Mouse (Mus musculus): ENCODE measurements around the gene Kpna7. TPM values are rescaled to one million over a fixed set of nuclear protein-coding genes. Genes with fewer than 3 reads are reported as not detected.
"Not testable (repeated sequence)": the region's sequence is repeated elsewhere in the genome, so short reads cannot be mapped to it uniquely, and the experiment has no call there.

Kpna7 gene
- polyA plus RNA-seq, 1 experiment from 2014 or later, result not detected

DNA sequence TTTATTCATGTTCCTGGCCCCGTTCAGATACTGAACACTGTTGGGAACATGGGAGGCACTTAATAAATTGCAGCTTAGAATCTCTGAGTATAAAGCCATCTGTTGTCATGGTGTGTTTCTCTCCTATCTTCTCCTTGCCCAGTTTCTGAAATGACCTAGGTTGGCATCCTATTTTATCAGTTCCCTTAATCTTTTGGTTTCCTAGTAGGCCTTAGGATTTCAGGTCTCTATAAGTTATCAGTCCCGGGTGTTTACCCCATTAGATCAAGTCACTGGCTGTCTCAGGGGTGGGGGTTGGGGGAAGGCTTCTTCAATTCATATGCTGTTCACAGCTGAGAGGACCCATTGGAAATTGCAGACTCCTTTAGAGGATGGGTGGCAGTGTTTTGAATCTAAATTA lies 992 bp upstream of the Kpna7 start:
- H3K9me3 ChIP-seq (ENCODE audit: low read length), result no peaks in the 10 kb centered on the region
- peaks cover 8% of the 10 kb centered on the region for H3K4me1 ChIP-seq (ENCODE audit: insufficient read depth, low read length)
- H3K4me3 ChIP-seq (ENCODE audit: low read length), result peak overlapping the region; percentile 94
- 62% methylated on average over 2 of the region's 2 CpGs for WGBS
- no peak overlapping the region for H3K27ac ChIP-seq (ENCODE audit: low read length)
- no peaks in the 10 kb centered on the region for H3K27me3 ChIP-seq (ENCODE audit: insufficient read depth, low read length)
- ATAC-seq (ENCODE audit: low FRiP score, low TSS enrichment), result no peak
- peak overlapping the region; percentile 88 for H3K4me2 ChIP-seq (replicated peaks; ENCODE audit: low read depth, low read length)
- H3K36me3 ChIP-seq (ENCODE audit: insufficient read depth, low read length), result no peaks in the 10 kb centered on the region
- H3K9ac ChIP-seq (replicated peaks; ENCODE audit: low read length), result peak overlapping the region; percentile 95

DNA sequence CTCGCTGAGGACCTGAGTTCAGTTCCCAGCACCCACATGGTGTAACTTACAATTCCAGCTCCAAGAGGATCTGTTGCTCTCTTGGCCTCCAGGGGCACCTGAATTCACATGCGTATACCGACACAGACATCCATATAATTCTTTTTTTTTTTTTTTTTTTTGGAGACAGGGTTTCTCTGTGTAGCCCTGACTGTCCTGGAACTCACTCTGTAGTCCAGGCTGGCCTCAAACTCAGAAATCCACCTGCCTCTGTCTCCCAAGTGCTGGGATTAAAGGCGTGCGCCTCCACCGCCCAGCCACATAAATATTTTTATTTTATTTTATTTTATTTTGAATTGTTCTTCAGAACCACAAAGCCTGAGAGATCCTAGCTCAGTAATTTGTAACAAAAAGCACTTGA lies 629 bp downstream of the Kpna7 start:
- not testable (repeated sequence) for H3K27me3 ChIP-seq (ENCODE audit: insufficient read depth, low read length); ATAC-seq (ENCODE audit: low FRiP score, low TSS enrichment); H3K9me3 ChIP-seq (ENCODE audit: low read length); H3K4me1 ChIP-seq (ENCODE audit: insufficient read depth, low read length); H3K36me3 ChIP-seq (ENCODE audit: insufficient read depth, low read length)
- peak overlapping the region; percentile 88 for H3K4me2 ChIP-seq (replicated peaks; ENCODE audit: low read depth, low read length)
- 43% methylated on average over 6 of the region's 6 CpGs for WGBS
- peak overlapping the region; percentile 94 for H3K4me3 ChIP-seq (ENCODE audit: low read length)
- H3K27ac ChIP-seq (ENCODE audit: low read length), result peak overlapping the region; percentile 77; the same call in 1 of the 2 replicates
- peak overlapping the region; percentile 95 for H3K9ac ChIP-seq (replicated peaks; ENCODE audit: low read length)

DNA sequence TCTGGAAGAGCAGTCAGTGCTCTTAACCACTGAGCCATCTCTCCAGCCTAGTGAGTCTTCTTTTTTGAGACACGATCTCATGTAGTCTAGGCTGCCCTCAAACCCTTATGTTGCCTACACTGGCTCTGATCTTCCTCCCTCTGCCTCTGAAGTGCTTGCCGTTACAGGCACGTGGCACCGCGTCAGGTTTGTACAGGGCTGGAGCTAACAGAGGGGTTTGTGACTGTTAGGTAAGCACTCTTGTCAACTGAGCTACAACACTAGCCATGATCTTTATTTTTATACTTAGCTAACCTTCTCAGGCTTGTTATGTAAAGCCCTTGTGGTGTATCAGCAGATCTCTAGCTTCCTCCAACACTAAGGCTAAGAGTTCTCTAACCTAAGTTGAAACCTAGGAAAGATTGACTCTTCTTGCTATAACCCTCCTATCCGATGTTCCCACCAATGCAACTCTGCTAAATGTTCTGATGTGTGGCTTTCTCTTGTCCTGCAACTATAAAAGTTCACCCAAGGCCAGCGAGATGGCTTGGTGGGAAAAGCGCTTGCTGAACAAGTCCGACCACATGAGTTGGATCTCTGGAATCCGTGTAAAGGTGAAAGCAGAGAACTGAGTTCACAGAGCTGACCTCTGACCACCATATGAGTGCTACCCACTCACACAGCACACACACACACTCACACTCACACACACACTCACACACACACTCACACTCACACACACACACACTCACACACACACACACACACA lies 1.8 kb downstream of the Kpna7 start:
- Histone ChIP-seq H3K27me3 (ENCODE audit: insufficient read depth, low read length) (no peaks in the 10 kb centered on the region), H3K36me3 (ENCODE audit: insufficient read depth, low read length) (no peaks in the 10 kb centered on the region), H3K9ac (replicated peaks; ENCODE audit: low read length) (no peak overlapping the region), H3K27ac (ENCODE audit: low read length) (no peak overlapping the region), H3K4me3 (ENCODE audit: low read length) (no peak overlapping the region), H3K4me1 (ENCODE audit: insufficient read depth, low read length) (peaks cover 8% of the 10 kb centered on the region), H3K4me2 (replicated peaks; ENCODE audit: low read depth, low read length) (no peak overlapping the region), H3K9me3 (ENCODE audit: low read length) (no peaks in the 10 kb centered on the region)
- whole genome bisulfite sequencing, result 82% methylated on average over 10 of the region's 10 CpGs
- no peak for ATAC-seq (ENCODE audit: low FRiP score, low TSS enrichment)

DNA sequence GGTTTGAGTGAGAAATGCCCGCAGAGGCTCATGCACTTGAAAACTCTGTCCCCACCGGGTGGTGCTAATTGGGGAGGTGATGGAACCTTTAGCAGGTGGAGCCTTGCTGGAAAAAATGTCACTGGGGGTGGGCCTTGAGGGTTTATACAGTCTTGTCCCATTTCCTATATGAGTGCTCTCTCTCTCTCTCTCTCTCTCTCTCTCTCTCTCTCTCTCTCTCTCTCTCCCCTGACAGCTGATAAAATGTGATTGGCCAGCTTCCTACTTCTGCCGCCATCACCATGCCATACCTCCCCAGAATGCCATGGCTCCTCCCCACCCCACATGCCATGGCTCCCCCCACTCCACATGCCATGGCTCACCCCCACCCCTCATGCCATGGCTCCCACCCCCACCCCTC lies 8.7 kb downstream of the Kpna7 start:
- Histone ChIP-seq H3K27me3 (ENCODE audit: insufficient read depth, low read length) (no peaks in the 10 kb centered on the region), H3K27ac (ENCODE audit: low read length) (no peak overlapping the region), H3K9ac (replicated peaks; ENCODE audit: low read length) (no peak overlapping the region), H3K36me3 (ENCODE audit: insufficient read depth, low read length) (no peaks in the 10 kb centered on the region), H3K4me2 (replicated peaks; ENCODE audit: low read depth, low read length) (no peak overlapping the region), H3K9me3 (ENCODE audit: low read length) (no peaks in the 10 kb centered on the region), H3K4me3 (ENCODE audit: low read length) (no peak overlapping the region), H3K4me1 (ENCODE audit: insufficient read depth, low read length) (0 out of 2 replicates have a peak, but pooled peaks cover 3% of the 10 kb centered on the region)
- no peak for ATAC-seq (ENCODE audit: low FRiP score, low TSS enrichment)
- 54% methylated on average over 3 of the region's 3 CpGs for WGBS

DNA sequence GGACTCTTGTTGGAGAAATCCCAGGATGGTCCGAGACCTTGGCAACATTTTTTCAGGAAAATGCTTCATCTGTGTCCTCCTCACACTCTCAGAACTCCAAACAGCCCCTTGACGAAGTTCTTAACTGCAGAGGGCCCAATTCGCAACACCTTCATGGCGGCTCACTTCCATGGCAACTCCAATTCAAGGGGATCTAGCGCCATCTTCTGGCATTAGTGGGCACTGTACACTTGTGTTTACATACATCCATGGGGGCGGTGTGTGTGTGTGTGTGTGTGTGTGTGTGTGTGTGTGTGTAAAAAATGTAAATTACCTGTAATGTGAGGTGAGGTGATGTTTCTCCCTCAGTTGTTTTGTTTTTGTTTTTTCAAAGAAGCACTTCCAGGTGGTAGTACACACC lies 12.5 kb downstream of the Kpna7 start:
- H3K4me1 ChIP-seq (ENCODE audit: insufficient read depth, low read length), result 0 out of 2 replicates have a peak, but pooled peaks cover 3% of the 10 kb centered on the region
- H3K27me3 ChIP-seq (ENCODE audit: insufficient read depth, low read length), result no peaks in the 10 kb centered on the region
- H3K36me3 ChIP-seq (ENCODE audit: insufficient read depth, low read length), result no peaks in the 10 kb centered on the region
- H3K4me3 ChIP-seq (ENCODE audit: low read length), result no peak overlapping the region
- no peaks in the 10 kb centered on the region for H3K9me3 ChIP-seq (ENCODE audit: low read length)
- no peak overlapping the region for H3K9ac ChIP-seq (replicated peaks; ENCODE audit: low read length)
- no peak overlapping the region for H3K27ac ChIP-seq (ENCODE audit: low read length)
- H3K4me2 ChIP-seq (replicated peaks; ENCODE audit: low read depth, low read length), result no peak overlapping the region
- 55% methylated on average over 6 of the region's 6 CpGs for WGBS
- no peak for ATAC-seq (ENCODE audit: low FRiP score, low TSS enrichment)

DNA sequence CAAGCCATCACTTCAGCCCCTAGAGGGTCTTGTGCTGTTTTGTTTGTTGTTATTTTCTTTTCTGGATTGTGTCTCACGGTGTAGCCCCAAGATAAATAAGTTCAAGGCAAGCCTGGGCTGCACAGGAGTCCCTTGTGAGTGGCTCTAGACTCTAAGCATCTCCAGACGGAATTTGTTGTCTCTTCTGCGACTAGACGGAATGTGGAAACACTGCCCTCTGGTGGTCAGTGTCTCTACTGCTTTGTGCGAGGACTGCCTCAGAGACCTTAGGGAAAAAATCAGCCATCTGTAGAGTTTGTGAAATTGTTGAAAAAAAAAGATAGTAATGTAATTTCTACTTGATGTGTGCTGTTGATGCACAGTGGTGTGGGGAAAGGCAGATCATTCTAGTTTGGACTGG lies 14.1 kb downstream of the Kpna7 start:
- H3K36me3 ChIP-seq (ENCODE audit: insufficient read depth, low read length), result no peaks in the 10 kb centered on the region
- H3K27ac ChIP-seq (ENCODE audit: low read length), result no peak overlapping the region
- WGBS, result under 1% methylated on average over 5 of the region's 5 CpGs
- H3K27me3 ChIP-seq (ENCODE audit: insufficient read depth, low read length), result no peaks in the 10 kb centered on the region
- H3K4me1 ChIP-seq (ENCODE audit: insufficient read depth, low read length), result 0 out of 2 replicates have a peak, but pooled peaks cover 2% of the 10 kb centered on the region
- no peaks in the 10 kb centered on the region for H3K9me3 ChIP-seq (ENCODE audit: low read length)
- no peak overlapping the region for H3K9ac ChIP-seq (replicated peaks; ENCODE audit: low read length)
- H3K4me2 ChIP-seq (replicated peaks; ENCODE audit: low read depth, low read length), result no peak overlapping the region
- ATAC-seq (ENCODE audit: low FRiP score, low TSS enrichment), result 0 out of 2 replicates have a peak, but pooled peaks have one; percentile 39
- H3K4me3 ChIP-seq (ENCODE audit: low read length), result no peak overlapping the region

DNA sequence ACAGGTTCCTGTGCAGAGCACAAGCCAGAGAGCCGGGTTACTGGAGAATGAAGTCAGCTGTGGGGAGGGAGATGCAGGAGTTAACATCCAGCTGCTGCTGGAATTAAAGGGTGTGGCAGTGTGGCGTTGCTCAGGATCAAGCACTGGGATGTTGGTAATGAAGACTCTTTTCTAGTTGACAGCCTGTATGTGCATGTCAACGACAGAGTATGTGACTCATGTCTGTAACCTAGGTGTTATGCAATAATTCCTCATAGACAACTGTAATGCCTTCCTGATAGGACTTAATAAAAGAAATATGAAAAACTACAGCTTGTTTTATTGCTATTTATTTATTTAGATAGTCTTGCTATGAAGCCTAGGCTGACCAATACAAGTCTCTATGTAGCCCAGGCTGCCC lies 15.0 kb downstream of the Kpna7 start:
- Histone ChIP-seq H3K4me3 (ENCODE audit: low read length) (no peak overlapping the region), H3K9me3 (ENCODE audit: low read length) (no peaks in the 10 kb centered on the region), H3K4me2 (replicated peaks; ENCODE audit: low read depth, low read length) (no peak overlapping the region), H3K4me1 (ENCODE audit: insufficient read depth, low read length) (no peaks in the 10 kb centered on the region), H3K36me3 (ENCODE audit: insufficient read depth, low read length) (no peaks in the 10 kb centered on the region), H3K27ac (ENCODE audit: low read length) (no peak overlapping the region), H3K9ac (replicated peaks; ENCODE audit: low read length) (no peak overlapping the region), H3K27me3 (ENCODE audit: insufficient read depth, low read length) (no peaks in the 10 kb centered on the region)
- ATAC-seq (ENCODE audit: low FRiP score, low TSS enrichment), result no peak
- WGBS, result 47% methylated on average over 3 of the region's 3 CpGs

DNA sequence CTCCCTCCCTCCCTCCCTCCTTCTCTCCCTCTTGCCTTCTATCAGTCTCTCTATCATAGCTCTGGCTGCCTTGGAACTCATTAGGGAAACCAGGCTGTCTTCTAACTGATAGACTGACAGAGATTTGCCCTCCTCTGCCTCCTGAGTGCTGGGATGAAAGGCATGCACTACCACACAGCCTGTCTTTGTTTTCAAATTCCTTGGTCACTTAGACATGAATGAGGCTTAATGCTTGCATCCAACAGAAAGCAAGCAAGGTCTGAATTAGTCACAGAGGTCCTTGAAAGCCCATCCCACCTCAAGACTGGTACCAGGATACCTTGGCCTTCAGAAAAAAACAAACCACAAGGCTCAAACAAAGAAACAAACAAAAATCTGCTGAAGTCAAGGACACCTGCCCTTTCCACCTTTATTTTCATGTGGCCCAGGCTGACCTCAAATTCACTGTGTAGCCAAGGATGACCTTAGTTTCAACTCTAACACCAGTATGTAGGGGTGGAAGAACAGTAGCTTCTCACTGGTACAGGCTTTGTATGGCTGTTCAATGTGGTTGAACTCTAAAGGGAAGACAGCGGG lies 19.0 kb downstream of the Kpna7 start:
- Histone ChIP-seq H3K36me3 (ENCODE audit: insufficient read depth, low read length) (no peaks in the 10 kb centered on the region), H3K4me2 (replicated peaks; ENCODE audit: low read depth, low read length) (no peak overlapping the region), H3K9me3 (ENCODE audit: low read length) (no peaks in the 10 kb centered on the region), H3K27me3 (ENCODE audit: insufficient read depth, low read length) (no peaks in the 10 kb centered on the region), H3K9ac (replicated peaks; ENCODE audit: low read length) (no peak overlapping the region), H3K4me1 (ENCODE audit: insufficient read depth, low read length) (no peaks in the 10 kb centered on the region), H3K4me3 (ENCODE audit: low read length) (no peak overlapping the region), H3K27ac (ENCODE audit: low read length) (no peak overlapping the region)
- ATAC-seq (ENCODE audit: low FRiP score, low TSS enrichment), result no peak
- WGBS, result 95% methylated on average over 1 of the region's 1 CpGs

DNA sequence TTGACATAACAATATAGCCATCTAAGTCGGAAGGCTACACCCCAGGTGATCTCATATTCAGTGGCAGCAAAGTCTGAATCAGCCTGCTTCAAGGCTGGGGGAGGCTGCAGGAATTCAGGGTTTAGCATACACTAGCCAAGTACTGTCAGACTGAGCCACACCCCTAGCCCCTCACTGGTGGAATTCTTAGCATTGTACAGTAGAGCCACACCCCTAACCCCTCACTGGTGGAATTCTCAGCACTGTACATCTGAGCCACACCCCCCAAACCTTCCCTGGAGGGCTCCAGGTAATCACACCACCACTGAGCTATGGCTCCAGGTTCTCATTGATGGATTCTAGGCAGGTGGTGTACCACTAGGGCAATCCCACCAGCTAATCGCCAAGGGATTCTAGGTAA lies 24.3 kb downstream of the Kpna7 start:
- Histone ChIP-seq H3K9ac (replicated peaks; ENCODE audit: low read length) (no peak overlapping the region), H3K9me3 (ENCODE audit: low read length) (no peaks in the 10 kb centered on the region), H3K27ac (ENCODE audit: low read length) (no peak overlapping the region), H3K4me1 (ENCODE audit: insufficient read depth, low read length) (no peaks in the 10 kb centered on the region), H3K4me2 (replicated peaks; ENCODE audit: low read depth, low read length) (no peak overlapping the region), H3K4me3 (ENCODE audit: low read length) (no peak overlapping the region), H3K36me3 (ENCODE audit: insufficient read depth, low read length) (no peaks in the 10 kb centered on the region), H3K27me3 (ENCODE audit: insufficient read depth, low read length) (no peaks in the 10 kb centered on the region)
- 80% methylated on average over 2 of the region's 2 CpGs for WGBS
- ATAC-seq (ENCODE audit: low FRiP score, low TSS enrichment), result no peak

DNA sequence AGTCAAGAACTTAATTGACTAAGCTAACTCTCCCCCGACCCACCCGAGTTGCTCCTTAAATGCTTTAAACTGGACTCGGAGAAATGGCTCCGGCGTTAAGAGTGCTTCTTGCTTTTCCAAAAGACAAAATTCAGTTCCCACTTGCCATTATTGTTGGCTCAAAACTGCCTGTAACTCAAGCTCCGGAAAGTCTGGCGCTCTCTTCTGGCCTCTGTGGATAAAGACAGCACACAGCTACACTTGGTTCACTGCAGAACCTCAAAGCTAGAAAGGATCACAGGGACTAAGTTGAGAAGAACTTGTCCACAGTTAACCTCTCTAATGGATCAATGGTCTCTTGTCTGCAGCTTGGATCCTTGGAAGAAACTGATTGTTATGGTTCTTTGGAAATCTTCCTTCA lies 25.1 kb downstream of the Kpna7 start:
- ATAC-seq (ENCODE audit: low FRiP score, low TSS enrichment), result no peak
- WGBS, result 88% methylated on average over 7 of the region's 7 CpGs
- Histone ChIP-seq H3K4me1 (ENCODE audit: insufficient read depth, low read length) (no peaks in the 10 kb centered on the region), H3K4me2 (replicated peaks; ENCODE audit: low read depth, low read length) (no peak overlapping the region), H3K4me3 (ENCODE audit: low read length) (no peak overlapping the region), H3K9ac (replicated peaks; ENCODE audit: low read length) (no peak overlapping the region), H3K36me3 (ENCODE audit: insufficient read depth, low read length) (no peaks in the 10 kb centered on the region), H3K27ac (ENCODE audit: low read length) (no peak overlapping the region), H3K27me3 (ENCODE audit: insufficient read depth, low read length) (no peaks in the 10 kb centered on the region), H3K9me3 (ENCODE audit: low read length) (no peaks in the 10 kb centered on the region)
